Mouse (Mus musculus) MEL (cell line): Measurements from ENCODE around the gene Cd300ld. TPM values are rescaled to one million over a fixed set of nuclear protein-coding genes. Genes with fewer than 3 reads are reported as not detected.

Experiments used
- DNase-seq: peaks from one replicate; pipeline ENCODE4 v3.0.0; 2011; ENCODE audit warnings: low read depth, low spot score
- H3K27ac ChIP-seq: 2 replicates; pipeline ENCODE4 v1.5.1; 2012; ENCODE audit warnings: low read depth, mild to moderate bottlenecking, control low read depth, low read length, moderate library complexity; ENCODE audit not compliant: control insufficient read depth
- H3K27me3 ChIP-seq, 2 experiments: fragments of 150-350 bp in 1 of 2; sonication (generic) in 1 of 2; 2 replicates each; pipeline ENCODE4 v1.6.1; 2012; ENCODE audit warnings: low read length in 2 of 2, mild to moderate bottlenecking in 2 of 2, improper control_type of control experiment in 1 of 2, moderate library complexity in 1 of 2; ENCODE audit not compliant: insufficient read depth in 2 of 2, control insufficient read depth in 1 of 2
- H3K36me3 ChIP-seq, 2 experiments: 2 replicates each; pipeline ENCODE4 v1.6.1; 2012 to 2014; ENCODE audit warnings: low read length in 2 of 2, improper control_type of control experiment in 1 of 2, inconsistent platforms in 1 of 2, mild to moderate bottlenecking in 1 of 2; ENCODE audit not compliant: insufficient read depth in 2 of 2, control insufficient read depth in 1 of 2
- H3K4me1 ChIP-seq, 2 experiments: fragments of 150-350 bp in 1 of 2; sonication (generic) in 1 of 2; 2 replicates each; pipeline ENCODE4 v1.6.1; 2012; ENCODE audit warnings: low read length in 2 of 2, improper control_type of control experiment in 1 of 2, mild to moderate bottlenecking in 1 of 2; ENCODE audit not compliant: insufficient read depth in 2 of 2, control insufficient read depth in 1 of 2
- H3K4me3 ChIP-seq, 2 experiments: fragments of 150-350 bp in 1 of 2; sonication (generic) in 1 of 2; 2 replicates each; pipeline ENCODE4 v1.5.1; 2012; ENCODE audit warnings: low read depth in 2 of 2, low read length in 2 of 2, mild to moderate bottlenecking in 2 of 2, moderate library complexity in 2 of 2, control low read depth in 1 of 2, improper control_type of control experiment in 1 of 2; ENCODE audit not compliant: control insufficient read depth in 1 of 2, insufficient read depth in 1 of 2
- H3K79me2 ChIP-seq: 2 replicates; pipeline ENCODE4 v1.6.1; 2012; ENCODE audit warnings: mild to moderate bottlenecking, low read length, moderate library complexity; ENCODE audit not compliant: control insufficient read depth, poor library complexity, insufficient read depth
- H3K9ac ChIP-seq: 2 replicates; pipeline ENCODE4 v1.6.1; 2012; ENCODE audit warnings: low read depth, mild to moderate bottlenecking, control low read depth, low read length, moderate library complexity; ENCODE audit not compliant: control insufficient read depth, poor library complexity, severe bottlenecking
- H3K9me3 ChIP-seq: fragments of 150-350 bp; sonication (generic); replicated peaks from 2 replicates; pipeline ENCODE4 v1.6.1; 2012; ENCODE audit warnings: mild to moderate bottlenecking, low read length, improper control_type of control experiment, moderate library complexity; ENCODE audit not compliant: insufficient read depth
- BHLHE40 ChIP-seq: IDR thresholded peaks from 2 replicates; pipeline ENCODE4 v1.6.1; 2012; ENCODE audit warnings: low read depth, mild to moderate bottlenecking, inconsistent platforms, low read length, improper control_type of control experiment, borderline replicate concordance
- CTCF ChIP-seq, 3 experiments: IDR thresholded peaks in 2 of 3; conservative IDR thresholded peaks in 1 of 3; 2 replicates each; pipeline ENCODE4 v1.5.1; 2011 to 2012; ENCODE audit warnings: low read length in 3 of 3, low read depth in 2 of 3, mild to moderate bottlenecking in 2 of 3, improper control_type of control experiment in 1 of 3, inconsistent platforms in 1 of 3, mixed read lengths in 1 of 3, moderate library complexity in 1 of 3; ENCODE audit not compliant: control insufficient read depth in 1 of 3, insufficient read depth in 1 of 3, poor library complexity in 1 of 3, severe bottlenecking in 1 of 3
- ELF1 ChIP-seq: IDR thresholded peaks from 2 replicates; pipeline ENCODE4 v1.6.1; 2014; ENCODE audit warnings: low read depth, mild to moderate bottlenecking, inconsistent platforms, low read length, improper control_type of control experiment, moderate library complexity
- GABPA ChIP-seq: IDR thresholded peaks from 2 replicates; pipeline ENCODE4 v1.6.1; 2012; ENCODE audit warnings: low read depth, mild to moderate bottlenecking, inconsistent platforms, low read length, improper control_type of control experiment, moderate library complexity
- GATA1 ChIP-seq: IDR thresholded peaks from 2 replicates; pipeline ENCODE4 v1.6.1; 2011; ENCODE audit warnings: low read depth, low read length, improper control_type of control experiment
- HCFC1 ChIP-seq: IDR thresholded peaks from 2 replicates; pipeline ENCODE4 v1.6.1; 2012; ENCODE audit warnings: low read depth, mild to moderate bottlenecking, inconsistent platforms, low read length, improper control_type of control experiment, moderate library complexity
- MYB ChIP-seq: IDR thresholded peaks from 2 replicates; pipeline ENCODE4 v1.6.1; 2011; ENCODE audit warnings: mild to moderate bottlenecking, low read depth, low read length, improper control_type of control experiment
- POLR2AphosphoS2 ChIP-seq: IDR thresholded peaks from 2 replicates; pipeline ENCODE4 v1.6.1; 2011; ENCODE audit warnings: low read length, improper control_type of control experiment
- POLR2AphosphoS5 ChIP-seq: IDR thresholded peaks from 2 replicates; pipeline ENCODE4 v1.6.1; 2012; ENCODE audit warnings: low read depth, borderline replicate concordance, mild to moderate bottlenecking, inconsistent platforms, low read length, moderate library complexity, mixed read lengths
- SMC3 ChIP-seq: IDR thresholded peaks from 2 replicates; pipeline ENCODE4 v1.6.1; 2011; ENCODE audit warnings: low read depth, low read length, improper control_type of control experiment
- TBP ChIP-seq: IDR thresholded peaks from 2 replicates; pipeline ENCODE4 v1.8.0; 2011; ENCODE audit warnings: low read depth, low read length, improper control_type of control experiment
- ZC3H11A ChIP-seq: IDR thresholded peaks from 2 replicates; pipeline ENCODE4 v1.6.1; 2012; ENCODE audit warnings: low read depth, mild to moderate bottlenecking, inconsistent platforms, low read length, improper control_type of control experiment
- ZKSCAN1 ChIP-seq: IDR thresholded peaks from 2 replicates; pipeline ENCODE4 v1.6.1; 2012; ENCODE audit warnings: low read depth, mild to moderate bottlenecking, inconsistent platforms, low read length, improper control_type of control experiment, moderate library complexity
- polyA plus RNA-seq, 2 experiments: library from polyadenylated mRNA; stranded (reverse) in 1 of 2; unstranded in 1 of 2; fragments of >175 nt in 1 of 2; fragments of >200 nt in 1 of 2; gene quantifications; 2 replicates each; pipeline versions ENCODE4 v1.2.1 to v1.2.4; 2012; ENCODE audit warnings: low replicate concordance in 2 of 2, low read depth in 1 of 2; ENCODE audit not compliant: insufficient read length in 2 of 2, insufficient read depth in 1 of 2, missing spikeins in 1 of 2
- total RNA-seq: library from RNA; depleted of rRNA; stranded (reverse); fragments of 300-350 nt; gene quantifications from 2 replicates; pipeline ENCODE4 v1.2.3, GENCODE M21; 2012; rRNA removed

Cd300ld gene
- total and polyA plus RNA-seq, 3 experiments = not detected

- Histone ChIP-seq H3K27me3 (no peaks in the 10 kb centered on the region), H3K9me3 (no peaks in the 10 kb centered on the region), H3K36me3 (no peaks in the 10 kb centered on the region), H3K4me1 (no peaks in the 10 kb centered on the region), H3K27ac (no peak overlapping the region), H3K79me2 (no peaks in the 10 kb centered on the region), H3K4me3 (no peak overlapping the region), H3K9ac (no peak overlapping the region)
- TF ChIP-seq GABPA (no peak), HCFC1 (no peak), TBP (no peak), ZKSCAN1 (no peak), GATA1 (no peak), MYB (no peak), ZC3H11A (no peak), BHLHE40 (no peak), SMC3 (no peak), POLR2AphosphoS2 (no peak), ELF1 (no peak), POLR2AphosphoS5 (no peak), CTCF (IDR thresholded peaks at IDR 0.05 in 2 of 3, conservative IDR thresholded peaks at IDR 0.05 in 1 of 3; ENCODE audit: control insufficient read depth in 1 of 3, insufficient read depth in 1 of 3, low read depth in 2 of 3, low read length in 3 of 3, poor library complexity in 1 of 3, severe bottlenecking in 1 of 3) (no peak)
- DNase-seq = no peak
These were observed 56.1 kb downstream of the Cd300ld start for GRCm38 (mm10) chr11:114933591-114933990.

Other genes with a start within 250 kb of the Cd300ld start
- gene Kif19a, start 224.5 kb downstream of the Cd300ld start, total RNA-seq = not detected in 2 replicates
- not detected for gene Kif19a, start 224.5 kb downstream of the Cd300ld start, polyA plus RNA-seq
- not detected in 2 replicates for gene Btbd17, start 194.0 kb downstream of the Cd300ld start, total RNA-seq
- not detected for gene Btbd17, start 194.0 kb downstream of the Cd300ld start, polyA plus RNA-seq
- gene Gpr142, start 191.0 kb downstream of the Cd300ld start, total RNA-seq = not detected in 2 replicates
- not detected for gene Gpr142, start 191.0 kb downstream of the Cd300ld start, polyA plus RNA-seq
- not detected in 2 replicates for gene Gprc5c, start 138.8 kb downstream of the Cd300ld start, total RNA-seq
- not detected for gene Gprc5c, start 138.8 kb downstream of the Cd300ld start, polyA plus RNA-seq
- gene Cd300a, start 99.9 kb downstream of the Cd300ld start, total RNA-seq = not detected in 2 replicates
- gene Cd300a, start 99.9 kb downstream of the Cd300ld start, polyA plus RNA-seq = under 1 TPM in 1 of 2 experiments, not detected in 1; 0.58 TPM
- not detected in 2 replicates for gene Cd300lb, start 55.5 kb downstream of the Cd300ld start, total RNA-seq
- not detected for gene Cd300lb, start 55.5 kb downstream of the Cd300ld start, polyA plus RNA-seq
- not detected in 2 replicates for gene Cd300c, start 20.8 kb downstream of the Cd300ld start, total RNA-seq
- not detected for gene Cd300c, start 20.8 kb downstream of the Cd300ld start, polyA plus RNA-seq
- not detected in 2 replicates for gene Cd300c2, start 12.0 kb upstream of the Cd300ld start, total RNA-seq
- gene Cd300c2, start 12.0 kb upstream of the Cd300ld start, polyA plus RNA-seq = not detected
- not detected in 2 replicates for gene Cd300ld2, start 26.3 kb upstream of the Cd300ld start, total RNA-seq
- gene Cd300ld2, start 26.3 kb upstream of the Cd300ld start, polyA plus RNA-seq = not detected
- gene Cd300ld4, start 37.1 kb upstream of the Cd300ld start, total RNA-seq = not detected in 2 replicates
- gene Cd300ld4, start 37.1 kb upstream of the Cd300ld start, polyA plus RNA-seq = not detected
- gene Cd300ld5, start 47.8 kb upstream of the Cd300ld start, total RNA-seq = not detected in 2 replicates
- not detected for gene Cd300ld5, start 47.8 kb upstream of the Cd300ld start, polyA plus RNA-seq
- gene Cd300ld3, start 58.5 kb upstream of the Cd300ld start, total RNA-seq = not detected in 2 replicates
- gene Cd300ld3, start 58.5 kb upstream of the Cd300ld start, polyA plus RNA-seq = not detected
- not detected in 2 replicates for gene Cd300e, start 72.3 kb upstream of the Cd300ld start, total RNA-seq
- gene Cd300e, start 72.3 kb upstream of the Cd300ld start, polyA plus RNA-seq = not detected
- gene Rab37, start 101.5 kb upstream of the Cd300ld start, total RNA-seq = 17.2 and 20.6 TPM in 2 replicates
- gene Rab37, start 101.5 kb upstream of the Cd300ld start, polyA plus RNA-seq = 10 to 100 TPM in 1 of 2 experiments, not detected in 1; 14.6 TPM
- 0.12 and 0.26 TPM in 2 replicates for gene Cd300lf, start 144.1 kb upstream of the Cd300ld start, total RNA-seq
- under 1 TPM in 1 of 2 experiments, not detected in 1; 0.46 TPM for gene Cd300lf, start 144.1 kb upstream of the Cd300ld start, polyA plus RNA-seq
- gene Slc9a3r1, start 173.4 kb upstream of the Cd300ld start, total RNA-seq = 124 and 127 TPM in 2 replicates
- 100 to 1,000 TPM in 1 of 2 experiments, not detected in 1; 112 TPM for gene Slc9a3r1, start 173.4 kb upstream of the Cd300ld start, polyA plus RNA-seq
- 23.4 and 24.8 TPM in 2 replicates for gene Tmem104, start 197.6 kb upstream of the Cd300ld start, total RNA-seq
- gene Tmem104, start 197.6 kb upstream of the Cd300ld start, polyA plus RNA-seq = 10 to 100 TPM in 1 of 2 experiments, not detected in 1; 21.9 TPM
- 80.2 and 92.4 TPM in 2 replicates for gene Nat9, start 197.9 kb upstream of the Cd300ld start, total RNA-seq
- 10 to 100 TPM in 1 of 2 experiments, not detected in 1; 46.1 TPM for gene Nat9, start 197.9 kb upstream of the Cd300ld start, polyA plus RNA-seq